Mouse (Mus musculus): ENCODE measurements at regions not wholly inside any gene's neighbourhood (a gene's known extent, or its start where the extent isn't known, plus 50 kb on each side); places are given as distances from the start of the nearest gene placed in this dataset.
A peak's percentile ranks its signal among the peaks of the same experiment; 100 is the strongest.

DNA sequence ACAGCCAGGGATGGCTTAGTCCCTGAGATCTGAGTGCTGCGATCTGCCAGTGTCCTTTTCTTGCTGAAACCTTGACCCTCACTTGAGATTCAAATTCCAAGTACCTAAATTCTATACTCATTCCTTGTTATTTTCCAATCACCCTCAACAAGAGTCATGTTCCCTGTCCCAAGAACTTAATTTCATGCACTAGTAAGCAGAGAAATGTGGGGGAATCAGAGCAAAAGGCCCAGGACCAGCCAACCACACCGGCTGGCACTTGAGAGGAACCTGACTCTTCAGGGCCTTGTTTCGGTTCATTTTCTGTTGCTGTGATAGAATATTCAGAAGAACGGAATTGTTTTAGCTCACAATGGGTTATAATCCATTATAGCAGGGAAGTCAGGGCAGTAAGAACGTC is 583.7 kb upstream of the Adam5 start:
- intact Hi-C loops (cut with DNase I; ENCODE audit: low total_unique reads), result no loop called here
- DNase-seq, result no peak

DNA sequence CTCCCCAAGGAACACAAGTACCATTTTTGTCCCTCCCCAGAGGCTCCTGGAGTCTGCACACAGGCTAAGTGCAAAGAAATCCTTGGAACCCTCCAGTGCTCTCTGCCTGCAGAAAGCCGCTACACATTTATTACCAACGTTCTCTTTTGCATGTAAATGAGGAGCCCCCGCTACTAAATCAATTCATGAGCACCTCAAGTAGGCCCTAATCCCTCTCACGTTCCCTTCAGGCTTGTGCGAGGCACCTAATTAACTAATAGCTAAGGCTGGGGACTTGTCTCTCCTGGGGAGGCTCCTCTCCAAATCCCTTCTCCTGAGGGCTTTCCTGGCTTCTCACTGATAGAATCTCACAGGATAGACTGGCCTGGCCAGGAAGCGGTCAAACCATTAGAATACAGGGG is 568.6 kb upstream of the Adam5 start:
- DNase-seq, result no peak
- intact Hi-C loops (cut with DNase I; ENCODE audit: low total_unique reads), result no loop called here

DNA sequence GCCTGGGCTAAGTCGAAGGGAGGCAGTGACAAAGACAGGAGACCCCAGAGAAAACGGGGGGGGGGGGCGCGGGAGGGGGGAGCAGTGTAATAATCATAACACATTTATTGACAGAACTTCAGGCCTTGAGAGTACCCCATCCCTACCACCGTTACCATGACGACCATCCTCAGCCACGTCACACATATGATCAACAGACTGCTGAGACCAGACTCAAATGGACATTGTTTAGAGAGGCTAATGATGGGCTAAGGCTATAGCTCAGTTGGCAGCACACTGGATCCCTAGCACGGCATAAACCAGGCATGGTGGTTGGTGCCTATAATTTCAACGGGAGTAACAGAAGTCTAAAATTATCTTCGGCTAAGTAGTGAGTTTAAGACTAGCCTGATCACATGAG is 565.8 kb upstream of the Adam5 start:
- DNase-seq, result no peak
- intact Hi-C loops (cut with DNase I; ENCODE audit: low total_unique reads), result no loop called here

DNA sequence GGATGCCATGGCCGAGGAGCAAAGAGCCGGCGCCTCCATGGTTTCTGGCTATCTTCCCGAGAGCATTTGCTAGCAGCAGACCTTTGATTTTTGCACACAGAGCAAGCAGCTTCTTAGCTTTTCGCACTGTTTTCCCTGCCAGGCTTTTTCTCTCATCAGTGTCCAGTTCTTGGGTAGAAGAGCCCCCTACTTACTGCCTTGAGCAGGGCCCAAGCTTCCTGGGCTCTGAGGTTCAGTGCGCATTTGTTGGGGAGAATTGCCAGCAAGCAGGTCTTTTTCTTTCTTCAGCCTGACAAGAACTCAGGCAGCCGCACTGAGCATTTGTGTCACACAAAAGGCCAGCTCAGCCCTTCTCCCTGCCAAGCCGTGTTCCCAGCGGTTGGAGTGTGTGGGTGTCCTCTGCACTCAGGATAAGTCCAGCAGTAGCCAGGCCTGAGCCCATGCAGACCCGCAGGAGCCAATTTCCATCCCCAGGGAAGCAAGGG is 565.2 kb upstream of the Adam5 start:
- DNase-seq, result peak; percentile 55
- intact Hi-C loops (cut with DNase I; ENCODE audit: low total_unique reads), result no loop called here

- intact Hi-C loops (cut with DNase I; ENCODE audit: low total_unique reads), result no loop called here
- no peak for DNase-seq
These were observed 564.6 kb upstream of the Adam5 start for GRCm38 (mm10) chr8:25388811-25389210.

- intact Hi-C loops (cut with DNase I; ENCODE audit: low total_unique reads), result no loop called here
- no peak for DNase-seq
These were observed 561.0 kb upstream of the Adam5 start for GRCm38 (mm10) chr8:25385186-25385585.

GRCm38 (mm10) chr8:25384591-25384990 is 560.4 kb upstream of the Adam5 start:
- intact Hi-C loops (cut with DNase I; ENCODE audit: low total_unique reads), result no loop called here

GRCm38 (mm10) chr8:25373276-25373675 is 549.1 kb upstream of the Adam5 start:
- intact Hi-C loops (cut with DNase I; ENCODE audit: low total_unique reads), result no loop called here
- DNase-seq, result no peak

More at GRCm38 (mm10) chr8:25384591-25384990, 560.4 kb upstream of the Adam5 start:
- no peak for DNase-seq

- no peak for DNase-seq
- intact Hi-C loops (cut with DNase I; ENCODE audit: low total_unique reads), result no loop called here
These were observed 546.8 kb upstream of the Adam5 start for GRCm38 (mm10) chr8:25370947-25371346.

DNA sequence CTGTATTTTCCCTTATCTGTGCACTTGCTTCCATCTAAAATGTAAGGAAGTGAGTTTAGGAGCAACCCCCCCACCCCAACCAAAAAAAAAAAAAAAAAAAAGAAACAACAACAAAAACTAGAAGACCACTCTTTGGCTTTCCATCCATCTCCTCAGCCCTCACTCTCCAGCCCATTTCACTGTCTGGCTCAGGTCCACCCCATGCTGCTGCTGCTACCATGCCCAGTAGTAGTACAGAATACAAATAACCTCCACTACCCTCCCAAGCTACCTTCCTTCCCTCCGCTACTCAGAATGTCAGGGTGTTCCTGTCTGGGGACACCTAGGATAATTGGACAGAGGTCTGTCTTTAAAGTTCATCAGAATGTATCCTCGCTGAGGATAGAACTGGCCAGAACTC is 545.2 kb upstream of the Adam5 start:
- intact Hi-C loops (cut with DNase I; ENCODE audit: low total_unique reads), result no loop called here
- no peak for DNase-seq

DNA sequence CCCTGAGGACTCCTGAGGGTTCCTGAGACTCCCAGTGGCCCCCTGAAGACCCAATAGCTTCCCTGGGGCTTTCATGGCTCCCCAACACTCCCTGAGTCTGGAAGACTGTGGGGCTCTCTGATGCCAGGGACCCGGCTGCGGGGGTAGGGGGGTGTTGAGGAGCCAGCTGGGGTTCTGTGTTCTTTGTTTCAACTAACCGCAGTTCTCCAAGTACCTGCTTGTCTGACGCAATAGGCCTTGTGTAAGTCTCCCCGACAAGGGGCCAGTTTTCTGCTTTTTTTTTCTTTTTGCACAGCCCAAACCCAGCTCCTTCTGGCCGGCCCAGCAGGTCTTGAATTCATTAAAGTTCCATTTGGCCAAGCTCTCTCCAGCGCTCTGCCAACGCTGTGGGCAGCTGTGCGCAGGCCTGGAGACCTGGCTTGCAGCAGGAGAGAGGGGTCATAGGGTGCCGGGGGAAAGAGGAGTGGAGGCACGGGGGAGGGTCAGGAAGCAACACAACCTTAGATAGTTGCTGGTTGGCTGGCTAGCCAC is 544.5 kb upstream of the Adam5 start:
- DNase-seq, result peak; percentile 63
- intact Hi-C loops (cut with DNase I; ENCODE audit: low total_unique reads), result no loop called here

DNA sequence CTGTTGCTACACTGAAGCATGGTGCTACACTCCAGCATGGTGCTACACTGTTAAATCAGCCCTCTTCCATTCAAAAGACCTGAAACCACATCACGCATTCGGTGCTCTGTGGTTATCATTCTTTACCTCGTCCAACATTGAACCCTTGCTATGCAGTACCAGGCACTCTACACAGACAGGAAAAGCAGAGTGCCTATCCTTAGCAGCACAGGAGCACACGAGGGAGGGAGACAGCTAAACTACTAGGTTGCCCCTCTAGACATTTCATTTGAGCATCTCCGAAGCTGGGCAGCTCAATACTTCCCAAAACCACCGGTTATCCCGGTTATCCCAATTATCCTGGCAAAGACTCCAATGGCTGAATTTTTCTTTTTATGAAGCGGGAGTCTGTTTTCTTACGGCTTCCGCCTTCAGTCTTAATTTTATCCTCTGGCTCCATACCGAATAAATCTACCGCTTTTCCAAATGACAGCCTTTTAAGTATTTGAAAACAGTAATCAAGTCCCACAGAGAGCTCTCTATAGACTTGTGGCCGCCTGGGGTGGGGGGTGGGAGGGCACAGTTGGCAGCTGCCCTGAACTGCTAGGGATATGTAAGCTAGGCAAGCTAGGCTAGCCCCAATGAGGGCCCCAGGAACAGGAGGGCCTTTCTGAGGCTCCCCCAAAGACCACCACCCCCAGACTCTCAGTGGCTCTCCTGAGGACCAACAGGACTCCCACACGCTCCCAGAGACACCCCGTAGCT is 543.8 kb upstream of the Adam5 start:
- intact Hi-C loops (cut with DNase I; ENCODE audit: low total_unique reads), result no loop called here
- no peak for DNase-seq

- intact Hi-C loops (cut with DNase I; ENCODE audit: low total_unique reads), result no loop called here
- peak; percentile 62 for DNase-seq
These were observed 542.0 kb upstream of the Adam5 start for GRCm38 (mm10) chr8:25366181-25366580.

DNA sequence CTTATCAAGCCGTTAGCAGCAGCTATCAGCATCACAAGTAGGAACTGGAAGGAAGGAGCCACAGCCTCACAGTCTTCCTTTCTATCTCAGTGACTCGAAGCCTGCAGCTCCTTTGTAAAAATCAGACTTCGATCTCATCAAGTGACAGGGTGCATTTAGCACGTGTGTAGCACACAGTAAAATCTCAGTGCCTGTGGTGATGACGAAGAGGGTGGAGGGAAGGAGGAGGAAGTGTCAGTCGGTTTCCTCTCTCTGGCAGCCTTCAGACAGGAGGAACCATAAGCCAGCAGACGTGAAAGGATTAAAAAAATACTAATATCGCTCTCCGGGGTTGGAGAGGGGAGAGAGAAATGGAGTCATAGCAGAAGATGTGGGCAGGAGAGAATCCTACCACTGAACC is 538.5 kb upstream of the Adam5 start:
- intact Hi-C loops (cut with DNase I; ENCODE audit: low total_unique reads), result no loop called here
- no peak for DNase-seq

- intact Hi-C loops (cut with DNase I; ENCODE audit: low total_unique reads), result no loop called here
- no peak for DNase-seq
These were observed 538.0 kb upstream of the Adam5 start for GRCm38 (mm10) chr8:25362146-25362545.

GRCm38 (mm10) chr8:25361420-25361819 is 537.3 kb upstream of the Adam5 start:
- DNase-seq, result no peak
- intact Hi-C loops (cut with DNase I; ENCODE audit: low total_unique reads), result no loop called here

DNA sequence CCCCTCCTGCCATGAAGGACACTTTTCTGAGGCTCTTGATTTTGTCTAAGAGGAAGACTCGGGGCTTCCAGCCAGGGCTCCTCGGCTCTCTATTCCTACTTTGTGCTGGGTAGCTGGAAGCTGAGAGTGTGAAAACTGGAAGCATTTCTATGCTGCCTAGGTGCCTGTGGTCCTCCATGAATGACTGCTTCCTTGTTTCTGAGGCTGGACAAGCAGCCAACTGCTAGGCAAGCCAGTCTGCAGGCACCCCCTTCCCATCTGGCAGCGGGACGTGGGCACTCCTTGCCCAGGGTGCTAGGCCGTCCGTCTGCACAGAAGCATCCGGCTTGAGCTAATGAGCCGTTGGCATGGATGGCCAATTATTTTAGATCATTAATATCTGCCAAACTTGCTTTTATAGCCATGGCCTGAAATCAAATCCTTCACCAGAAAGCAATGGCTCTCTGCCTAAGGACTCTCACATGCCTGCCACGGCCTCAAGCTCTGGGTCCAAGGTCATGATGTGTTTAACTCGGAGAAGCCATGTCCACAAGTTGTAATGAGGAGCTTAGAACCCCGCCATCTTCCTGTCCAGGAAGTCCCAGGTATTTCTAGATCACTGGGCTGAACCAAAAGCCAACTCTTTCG is 534.5 kb upstream of the Adam5 start:
- no peak for DNase-seq
- intact Hi-C loops (cut with DNase I; ENCODE audit: low total_unique reads), result no loop called here

- DNase-seq, result no peak
- intact Hi-C loops (cut with DNase I; ENCODE audit: low total_unique reads), result no loop called here
These were observed 529.9 kb upstream of the Adam5 start for GRCm38 (mm10) chr8:25353822-25354770.

GRCm38 (mm10) chr8:25353405-25353804 is 529.2 kb upstream of the Adam5 start:
- intact Hi-C loops (cut with DNase I; ENCODE audit: low total_unique reads), result no loop called here
- no peak for DNase-seq
